Mouse (Mus musculus) midbrain, embryonic 14.5 days (tissue): ENCODE results near the gene Olfr735. TPM values are rescaled to one million over a fixed set of nuclear protein-coding genes. Genes with fewer than 3 reads are reported as not detected.

Source experiments
- polyA plus RNA-seq: library from polyadenylated mRNA; unstranded; fragments of >200 nt; fragmentation: Nextera tagmentation; extraction: Ambion mirVana; gene quantifications from 2 replicates; pipeline ENCODE4 v1.2.1, GENCODE M21; 2014

Gene Olfr735
- polyA plus RNA-seq, 1 experiment from 2014 or later, result not detected

Other genes starting within 250 kb of the Olfr735 start
- gene Olfr727, start 225.7 kb downstream of the Olfr735 start, polyA plus RNA-seq, result not detected in 2 replicates
- not detected in 2 replicates for gene Olfr728, start 206.2 kb downstream of the Olfr735 start, polyA plus RNA-seq
- gene Olfr729, start 196.0 kb downstream of the Olfr735 start, polyA plus RNA-seq, result not detected in 2 replicates
- gene Olfr730, start 160.7 kb downstream of the Olfr735 start, polyA plus RNA-seq, result not detected in 2 replicates
- gene Olfr731, start 107.0 kb downstream of the Olfr735 start, polyA plus RNA-seq, result not detected in 2 replicates
- gene Olfr732, start 64.7 kb downstream of the Olfr735 start, polyA plus RNA-seq, result not detected in 2 replicates
- not detected in 2 replicates for gene Olfr733, start 47.4 kb downstream of the Olfr735 start, polyA plus RNA-seq
- gene Olfr734, start 22.1 kb downstream of the Olfr735 start, polyA plus RNA-seq, result not detected in 2 replicates
- gene Tlr11, start 9.0 kb upstream of the Olfr735 start, polyA plus RNA-seq, result not detected in 2 replicates
- gene Olfr736, start 32.3 kb upstream of the Olfr735 start, polyA plus RNA-seq, result not detected in 2 replicates
- not detected in 2 replicates for gene Olfr738, start 58.7 kb upstream of the Olfr735 start, polyA plus RNA-seq
- gene Olfr739, start 69.8 kb upstream of the Olfr735 start, polyA plus RNA-seq, result not detected in 2 replicates
- gene Olfr740, start 96.7 kb upstream of the Olfr735 start, polyA plus RNA-seq, result not detected in 2 replicates
- not detected in 2 replicates for gene Olfr741, start 123.9 kb upstream of the Olfr735 start, polyA plus RNA-seq
- gene Olfr742, start 154.7 kb upstream of the Olfr735 start, polyA plus RNA-seq, result not detected in 2 replicates
- gene Olfr743, start 173.0 kb upstream of the Olfr735 start, polyA plus RNA-seq, result not detected in 2 replicates